Mouse (Mus musculus) CH12.LX (cell line): ENCODE results near the gene S100a14.

Source experiments
- CHD1 ChIP-seq: IDR thresholded peaks from 2 replicates; pipeline ENCODE4 v1.6.1; 2012; ENCODE audit warnings: low read depth, low read length, improper control_type of control experiment, inconsistent platforms
- CTCF ChIP-seq, 2 experiments: IDR thresholded peaks in 1 of 2; conservative IDR thresholded peaks in 1 of 2; 2 replicates each; pipeline ENCODE4 v1.5.1; 2011 to 2012; ENCODE audit warnings: low read depth in 2 of 2, low read length in 2 of 2, improper control_type of control experiment in 1 of 2, inconsistent platforms in 1 of 2, mild to moderate bottlenecking in 1 of 2, moderate library complexity in 1 of 2
- ELF1 ChIP-seq: IDR thresholded peaks from 2 replicates; pipeline ENCODE4 v1.6.1; 2014; ENCODE audit warnings: low read depth, mild to moderate bottlenecking, inconsistent platforms, low read length, improper control_type of control experiment
- EP300 ChIP-seq: IDR thresholded peaks from 2 replicates; pipeline ENCODE4 v1.6.1; 2011; ENCODE audit warnings: low read length, improper control_type of control experiment
- HCFC1 ChIP-seq: IDR thresholded peaks from 2 replicates; pipeline ENCODE4 v1.6.1; 2012; ENCODE audit warnings: low read depth, mild to moderate bottlenecking, inconsistent platforms, low read length, improper control_type of control experiment
- IRF4 ChIP-seq: IDR thresholded peaks from 2 replicates; pipeline ENCODE4 v1.6.1; 2014; ENCODE audit warnings: low read depth, mild to moderate bottlenecking, inconsistent platforms, low read length, improper control_type of control experiment
- KAT2A ChIP-seq: IDR thresholded peaks from 2 replicates; pipeline ENCODE4 v1.6.1; 2012; ENCODE audit warnings: low read length, improper control_type of control experiment, inconsistent platforms; ENCODE audit not compliant: insufficient replicate concordance
- MAFK ChIP-seq: IDR thresholded peaks from 2 replicates; pipeline ENCODE4 v1.6.1; 2011; ENCODE audit warnings: low read length, improper control_type of control experiment; ENCODE audit not compliant: insufficient replicate concordance
- MAX ChIP-seq: IDR thresholded peaks from 2 replicates; pipeline ENCODE4 v1.6.1; 2011; ENCODE audit warnings: low read length, improper control_type of control experiment
- MAZ ChIP-seq: IDR thresholded peaks from 2 replicates; pipeline ENCODE4 v1.6.1; 2012; ENCODE audit warnings: low read depth, mild to moderate bottlenecking, inconsistent platforms, low read length, improper control_type of control experiment, moderate library complexity
- MEF2A ChIP-seq: IDR thresholded peaks from 2 replicates; pipeline ENCODE4 v1.6.1; 2014; ENCODE audit warnings: low read depth, mild to moderate bottlenecking, inconsistent platforms, low read length, improper control_type of control experiment, borderline replicate concordance
- NELFE ChIP-seq: IDR thresholded peaks from 2 replicates; pipeline ENCODE4 v1.6.1; 2011; ENCODE audit warnings: low read depth, low read length, improper control_type of control experiment
- POLR2A ChIP-seq: IDR thresholded peaks from 2 replicates; pipeline ENCODE4 v1.6.1; 2011; ENCODE audit warnings: low read depth, mild to moderate bottlenecking, improper control_type of control experiment, low read length
- ZMIZ1 ChIP-seq: IDR thresholded peaks from 2 replicates; pipeline ENCODE4 v1.6.1; 2012; ENCODE audit warnings: low read depth, mild to moderate bottlenecking, inconsistent platforms, low read length, improper control_type of control experiment

- TF ChIP-seq MAFK (no peak), EP300 (no peak), NELFE (no peak), HCFC1 (no peak), CTCF (conservative IDR thresholded peaks at IDR 0.05 in 1 of 2, IDR thresholded peaks at IDR 0.05 in 1 of 2; ENCODE audit: low read depth in 2 of 2, low read length in 2 of 2) (no peak), POLR2A (no peak), IRF4 (no peak), MEF2A (no peak), KAT2A (no peak), ZMIZ1 (no peak), MAX (no peak), CHD1 (no peak), MAZ (no peak), ELF1 (no peak)
These were observed 20.3 kb upstream of the S100a14 start for GRCm38 (mm10) chr3:90506362-90506761.
